Mouse (Mus musculus): ENCODE measurements at regions not wholly inside any gene's neighbourhood (a gene's known extent, or its start where the extent isn't known, plus 50 kb on each side); places are given as distances from the start of the nearest gene placed in this dataset.

DNA sequence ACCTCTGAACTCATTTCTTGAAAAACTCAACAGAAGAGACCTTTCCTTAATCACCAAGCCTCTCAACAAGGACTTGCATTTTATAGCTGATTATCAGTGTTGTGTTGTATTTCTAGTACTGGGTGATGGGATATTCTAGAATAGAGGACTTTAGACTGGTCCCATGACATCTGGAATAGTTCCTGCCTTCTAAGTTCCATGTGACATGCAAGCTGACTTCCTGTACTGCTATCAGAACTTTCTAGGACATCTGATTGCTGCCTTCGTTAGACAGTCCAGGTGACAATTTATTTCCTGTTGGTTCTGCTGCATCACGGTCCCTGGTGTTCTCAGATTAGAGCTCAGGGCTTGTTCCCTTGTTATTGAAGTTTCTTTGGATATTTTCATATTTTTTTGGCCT, 465.5 kb downstream of the Bnc2 start:
- TF ChIP-seq ZC3H11A (IDR thresholded peaks at IDR 0.05; ENCODE audit: low read depth, low read length) (no peak), EP300 (IDR thresholded peaks at IDR 0.05; ENCODE audit: low read length) (no peak), CTCF (conservative IDR thresholded peaks at IDR 0.05 in 1 of 2, IDR thresholded peaks at IDR 0.05 in 1 of 2; ENCODE audit: low read depth in 2 of 2, low read length in 2 of 2) (no peak)
